7 mouse cellular contexts compared by ENCODE assay signal in genomic region chr11:117964294-117964693, GRCm38 (mm10). TPM values are rescaled to one million over a fixed set of nuclear protein-coding genes. Genes with fewer than 3 reads are reported as not detected.
A peak's percentile ranks its signal among the peaks of the same experiment; 100 is the strongest.
DNase-seq lines count a peak whose midpoint lies in the region; ATAC-seq and TF ChIP-seq lines count a peak whose summit lies in the region.

No protein-coding gene starts in this region.

- 0 out of 2 replicates have a peak, but pooled peaks cover 12% of the 10 kb centered on the region for H3K27me3 ChIP-seq in lung, embryonic 14.5 days (ENCODE audit: insufficient read depth, low read length)
- H3K27me3 ChIP-seq in embryonic facial prominence, embryonic 15.5 days = 0 out of 2 replicates have a peak, but pooled peaks cover 3% of the 10 kb centered on the region
- H3K27me3 ChIP-seq in hindbrain, postnatal 0 days (ENCODE audit: insufficient read depth, low read length) = no peaks in the 10 kb centered on the region
- peaks cover 38% of the 10 kb centered on the region for H3K27me3 ChIP-seq in neural tube, embryonic 12.5 days (replicated peaks)

- WGBS in lung, embryonic 14.5 days = 9% methylated on average over 1 of the region's 1 CpGs
- WGBS in embryonic facial prominence, embryonic 15.5 days = 20% methylated on average over 1 of the region's 1 CpGs
- WGBS in hindbrain, postnatal 0 days = 41% methylated on average over 1 of the region's 1 CpGs
- WGBS in neural tube, embryonic 12.5 days = 26% methylated on average over 1 of the region's 1 CpGs

- ATAC-seq in lung, embryonic 14.5 days (ENCODE audit: insufficient read depth) = no peak
- ATAC-seq in embryonic facial prominence, embryonic 15.5 days (ENCODE audit: insufficient number of reproducible peaks, low FRiP score, low TSS enrichment, low read depth) = no peak
- no peak for ATAC-seq in hindbrain, postnatal 0 days
- ATAC-seq in neural tube, embryonic 12.5 days (ENCODE audit: low FRiP score, low read depth) = no peak

- no peak overlapping the region; the same call in 1 of the 2 replicates for H3K4me3 ChIP-seq in lung, embryonic 14.5 days (ENCODE audit: low read depth, low read length)
- H3K4me3 ChIP-seq in embryonic facial prominence, embryonic 15.5 days (replicated peaks) = peak overlapping the region; percentile 41; the same call in 1 of the 2 replicates
- H3K4me3 ChIP-seq in hindbrain, postnatal 0 days (ENCODE audit: low read length) = no peak overlapping the region
- no peak overlapping the region for H3K4me3 ChIP-seq in neural tube, embryonic 12.5 days

- TF ChIP-seq CTCF in lung, embryonic 14.5 days (IDR thresholded peaks at IDR 0.05; ENCODE audit: low read depth) = peak; percentile 9; the same call in 1 of the 2 replicates
- no peak for TF ChIP-seq CTCF in hindbrain, postnatal 0 days (IDR thresholded peaks at IDR 0.05; ENCODE audit: low read depth)

- H3K27ac ChIP-seq in lung, embryonic 14.5 days (ENCODE audit: low read depth) = peak overlapping the region; percentile 98
- peak overlapping the region; percentile 94 for H3K27ac ChIP-seq in embryonic facial prominence, embryonic 15.5 days (replicated peaks)
- peak overlapping the region; percentile 22; the same call in 1 of the 2 replicates for H3K27ac ChIP-seq in hindbrain, postnatal 0 days
- no peak overlapping the region for H3K27ac ChIP-seq in neural tube, embryonic 12.5 days

- peaks cover 13% of the 10 kb centered on the region for H3K36me3 ChIP-seq in lung, embryonic 14.5 days (ENCODE audit: insufficient read depth)
- 0 out of 2 replicates have a peak, but pooled peaks cover 4% of the 10 kb centered on the region for H3K36me3 ChIP-seq in embryonic facial prominence, embryonic 15.5 days
- no peaks in the 10 kb centered on the region for H3K36me3 ChIP-seq in hindbrain, postnatal 0 days (ENCODE audit: insufficient read depth, low read length)
- no peaks in the 10 kb centered on the region for H3K36me3 ChIP-seq in neural tube, embryonic 12.5 days

- peaks cover 52% of the 10 kb centered on the region; the same call in 1 of the 2 replicates for H3K4me1 ChIP-seq in lung, embryonic 14.5 days (ENCODE audit: insufficient read depth)
- H3K4me1 ChIP-seq in embryonic facial prominence, embryonic 15.5 days = peaks cover 78% of the 10 kb centered on the region
- peaks cover 22% of the 10 kb centered on the region for H3K4me1 ChIP-seq in hindbrain, postnatal 0 days (ENCODE audit: insufficient read depth, low read length)
- H3K4me1 ChIP-seq in neural tube, embryonic 12.5 days = peaks cover 69% of the 10 kb centered on the region

- H3K9ac ChIP-seq in lung, embryonic 14.5 days = no peak overlapping the region
- H3K9ac ChIP-seq in embryonic facial prominence, embryonic 15.5 days = no peak overlapping the region
- no peak overlapping the region for H3K9ac ChIP-seq in hindbrain, postnatal 0 days (replicated peaks; ENCODE audit: low read length)
- no peak overlapping the region for H3K9ac ChIP-seq in neural tube, embryonic 12.5 days

- no peak for DNase-seq in lung, embryonic 14.5 days
- no peak for DNase-seq in lung, postnatal 25 days (ENCODE audit: low spot score)
- DNase-seq in hindbrain, postnatal 0 days (ENCODE audit: low spot score) = no peak
- DNase-seq in cerebellum, postnatal 25 days = no peak
- no peak for DNase-seq in kidney, postnatal 4 days

- H3K4me2 ChIP-seq in lung, embryonic 14.5 days = peak overlapping the region; percentile 79
- H3K4me2 ChIP-seq in embryonic facial prominence, embryonic 15.5 days (replicated peaks) = peak overlapping the region; percentile 80
- H3K4me2 ChIP-seq in hindbrain, postnatal 0 days (ENCODE audit: low read depth, low read length) = no peak overlapping the region
- peak overlapping the region; percentile 61 for H3K4me2 ChIP-seq in neural tube, embryonic 12.5 days (replicated peaks)

- H3K9me3 ChIP-seq in lung, embryonic 14.5 days (ENCODE audit: low read depth, low read length) = no peaks in the 10 kb centered on the region
- H3K9me3 ChIP-seq in embryonic facial prominence, embryonic 15.5 days (replicated peaks) = no peaks in the 10 kb centered on the region
- H3K9me3 ChIP-seq in hindbrain, postnatal 0 days (ENCODE audit: low read length) = no peaks in the 10 kb centered on the region
- H3K9me3 ChIP-seq in neural tube, embryonic 12.5 days = no peaks in the 10 kb centered on the region

RNA-seq across cellular contexts. Expression of gene Socs3, which starts 5.6 kb away (rescaled TPM):
- polyA plus RNA-seq in lung, embryonic 14.5 days (2014; fragmentation: Nextera tagmentation; extraction: Ambion mirVana) = 5.4 and 6.4 TPM in 2 replicates
- 20.8 and 21.2 TPM in 2 replicates for polyA plus RNA-seq in embryonic facial prominence, embryonic 15.5 days (2015; fragmentation: Nextera tagmentation; extraction: Ambion mirVana)
- 12.3 and 12.4 TPM in 2 replicates for total RNA-seq in hindbrain, postnatal 0 days (2014; rRNA removed)
- 6.0 and 7.0 TPM in 2 replicates for polyA plus RNA-seq in hindbrain, postnatal 0 days (2015; fragmentation: Nextera tagmentation; extraction: Ambion mirVana)
- 9.2 and 10.1 TPM in 2 replicates for polyA plus RNA-seq in neural tube, embryonic 12.5 days (2016; fragmentation: Nextera tagmentation; extraction: Ambion mirVana)

RNA-seq across cellular contexts. Expression of gene Pgs1, which starts 21.8 kb away (rescaled TPM):
- 35.8 and 40.8 TPM in 2 replicates for polyA plus RNA-seq in lung, embryonic 14.5 days (2014; fragmentation: Nextera tagmentation; extraction: Ambion mirVana)
- polyA plus RNA-seq in embryonic facial prominence, embryonic 15.5 days (2015; fragmentation: Nextera tagmentation; extraction: Ambion mirVana) = 39.9 and 41.2 TPM in 2 replicates
- 72.7 and 85.0 TPM in 2 replicates for total RNA-seq in hindbrain, postnatal 0 days (2014; rRNA removed)
- polyA plus RNA-seq in hindbrain, postnatal 0 days (2015; fragmentation: Nextera tagmentation; extraction: Ambion mirVana) = 57.2 and 58.3 TPM in 2 replicates
- polyA plus RNA-seq in neural tube, embryonic 12.5 days (2016; fragmentation: Nextera tagmentation; extraction: Ambion mirVana) = 50.2 and 50.3 TPM in 2 replicates
